Mouse (Mus musculus): ENCODE results near the gene Lrrc36. TPM values are rescaled to one million over a fixed set of nuclear protein-coding genes. Genes with fewer than 3 reads are reported as not detected.

Lrrc36 gene
- polyA plus RNA-seq, 1 experiment from 2014 or later, result 0.34 TPM

DNA sequence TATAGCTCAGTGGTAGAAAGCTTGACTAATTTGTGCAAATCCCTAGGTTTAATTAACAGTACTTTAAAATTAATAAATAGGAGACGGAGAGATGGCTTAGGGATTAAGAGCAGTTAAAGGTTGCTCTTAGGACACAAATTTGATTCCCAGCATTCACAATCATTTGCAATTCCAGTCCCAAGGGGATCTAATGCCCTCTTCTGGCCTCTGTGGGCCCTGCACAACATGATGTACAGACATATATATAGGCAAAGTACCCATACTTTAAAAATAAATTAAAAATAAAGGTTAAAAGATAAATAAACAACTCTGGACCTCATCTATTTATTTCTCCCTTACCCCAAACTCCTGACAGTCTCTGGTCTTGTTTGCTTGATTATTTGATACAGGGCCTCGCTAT is 5.6 kb downstream of the Lrrc36 start:
- H3K36me3 ChIP-seq (ENCODE audit: insufficient read depth, low read length), result no peaks in the 10 kb centered on the region
- no peak for ATAC-seq (replicated peaks; ENCODE audit: low FRiP score, low read depth)
- H3K4me2 ChIP-seq (ENCODE audit: low read length), result no peak overlapping the region
- WGBS, result 77% methylated on average over 2 of the region's 2 CpGs
- H3K27ac ChIP-seq, result no peak overlapping the region
- no peaks in the 10 kb centered on the region for H3K9me3 ChIP-seq (replicated peaks; ENCODE audit: low read length)
- no peak overlapping the region for H3K9ac ChIP-seq (ENCODE audit: low read depth, low read length)
- no peak overlapping the region for H3K4me3 ChIP-seq (replicated peaks; ENCODE audit: low read depth, low read length)
- 0 out of 2 replicates have a peak, but pooled peaks cover 2% of the 10 kb centered on the region for H3K27me3 ChIP-seq (ENCODE audit: insufficient read depth, low read length)
- no peak for DNase-seq (ENCODE audit: low spot score)
- no peaks in the 10 kb centered on the region for H3K4me1 ChIP-seq (replicated peaks; ENCODE audit: insufficient read depth, low read length)
- no peak for TF ChIP-seq CTCF (IDR thresholded peaks at IDR 0.05; ENCODE audit: low read depth)

DNA sequence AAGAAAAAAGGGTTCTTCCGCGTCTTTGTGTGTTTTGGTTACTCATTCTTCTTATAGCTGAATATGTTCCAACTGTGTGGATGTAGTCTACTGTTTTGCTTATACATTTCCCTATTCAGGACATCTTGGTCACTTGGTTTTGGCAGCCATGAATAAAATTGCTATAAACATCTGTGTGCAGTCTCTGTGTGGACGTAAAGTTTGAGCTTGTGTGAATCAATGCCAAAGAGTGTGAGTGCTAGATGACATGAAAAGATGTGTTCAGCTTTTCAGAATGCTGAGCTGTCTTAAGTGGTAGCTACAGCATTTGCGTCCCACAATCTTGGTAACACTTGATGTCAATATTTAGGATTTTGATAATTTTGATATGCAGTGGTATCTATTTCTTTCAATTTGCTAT is 6.4 kb downstream of the Lrrc36 start:
- Histone ChIP-seq H3K27ac (no peak overlapping the region), H3K27me3 (ENCODE audit: insufficient read depth, low read length) (no peaks in the 10 kb centered on the region), H3K4me2 (ENCODE audit: low read length) (no peak overlapping the region), H3K4me1 (replicated peaks; ENCODE audit: insufficient read depth, low read length) (no peaks in the 10 kb centered on the region), H3K9ac (ENCODE audit: low read depth, low read length) (no peak overlapping the region), H3K4me3 (replicated peaks; ENCODE audit: low read depth, low read length) (no peak overlapping the region), H3K36me3 (ENCODE audit: insufficient read depth, low read length) (no peaks in the 10 kb centered on the region), H3K9me3 (replicated peaks; ENCODE audit: low read length) (no peaks in the 10 kb centered on the region)
- ATAC-seq (replicated peaks; ENCODE audit: low FRiP score, low read depth), result no peak
- no peak for DNase-seq (ENCODE audit: low spot score)
- WGBS, result 86% methylated on average over 4 of the region's 4 CpGs
- no peak for TF ChIP-seq CTCF (IDR thresholded peaks at IDR 0.05; ENCODE audit: low read depth)

DNA sequence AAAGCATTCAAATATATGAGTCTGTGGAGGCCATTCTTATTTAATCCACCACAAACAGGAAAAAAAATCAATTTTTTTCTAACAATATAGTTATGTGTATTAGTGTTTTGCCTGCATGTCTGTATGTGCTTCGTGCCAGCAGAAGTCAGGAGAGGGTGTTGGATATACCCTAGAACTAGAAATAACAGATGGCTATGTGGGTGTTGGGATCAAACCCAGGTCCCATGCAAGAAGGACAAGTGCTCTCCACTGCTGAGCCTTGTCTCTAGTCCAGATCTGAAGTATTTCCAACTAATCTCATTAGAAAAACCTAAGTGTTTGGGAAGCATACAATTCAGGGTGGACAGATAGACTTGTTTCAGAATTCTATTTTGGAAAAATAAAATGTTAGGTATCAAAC is 8.6 kb downstream of the Lrrc36 start:
- Histone ChIP-seq H3K4me3 (replicated peaks; ENCODE audit: low read depth, low read length) (no peak overlapping the region), H3K9ac (ENCODE audit: low read depth, low read length) (no peak overlapping the region), H3K27ac (no peak overlapping the region), H3K36me3 (ENCODE audit: insufficient read depth, low read length) (no peaks in the 10 kb centered on the region), H3K4me2 (ENCODE audit: low read length) (no peak overlapping the region), H3K27me3 (ENCODE audit: insufficient read depth, low read length) (no peaks in the 10 kb centered on the region), H3K4me1 (replicated peaks; ENCODE audit: insufficient read depth, low read length) (no peaks in the 10 kb centered on the region), H3K9me3 (replicated peaks; ENCODE audit: low read length) (no peaks in the 10 kb centered on the region)
- no peak for TF ChIP-seq CTCF (IDR thresholded peaks at IDR 0.05; ENCODE audit: low read depth)
- no peak for ATAC-seq (replicated peaks; ENCODE audit: low FRiP score, low read depth)
- WGBS, result 74% methylated on average over 1 of the region's 1 CpGs
- DNase-seq (ENCODE audit: low spot score), result no peak

DNA sequence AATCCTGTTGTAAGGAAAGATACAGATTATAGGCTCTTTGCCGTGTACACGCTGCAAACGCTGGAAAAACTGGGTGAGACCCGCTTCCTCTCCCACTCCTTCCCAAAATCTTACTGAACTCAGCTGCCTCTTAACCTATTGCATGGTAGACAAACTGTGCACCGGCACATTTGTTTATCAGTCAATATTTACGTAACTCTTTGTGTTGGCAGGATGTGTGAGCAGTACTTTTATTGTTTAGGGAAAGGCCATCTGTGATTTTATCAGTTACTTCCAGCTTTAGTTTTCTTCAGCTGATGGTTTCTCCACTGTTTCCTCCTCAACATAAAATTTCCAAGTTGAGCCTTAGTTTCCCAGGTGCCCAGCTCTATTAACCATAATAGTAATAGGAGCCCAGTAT is 13.5 kb downstream of the Lrrc36 start:
- H3K9me3 ChIP-seq (replicated peaks; ENCODE audit: low read length), result no peaks in the 10 kb centered on the region
- H3K4me3 ChIP-seq (replicated peaks; ENCODE audit: low read depth, low read length), result no peak overlapping the region
- no peaks in the 10 kb centered on the region for H3K27me3 ChIP-seq (ENCODE audit: insufficient read depth, low read length)
- no peak overlapping the region for H3K4me2 ChIP-seq (ENCODE audit: low read length)
- ATAC-seq (replicated peaks; ENCODE audit: low FRiP score, low read depth) (no peak), DNase-seq (ENCODE audit: low spot score) (no peak)
- H3K4me1 ChIP-seq (replicated peaks; ENCODE audit: insufficient read depth, low read length), result no peaks in the 10 kb centered on the region
- WGBS, result 69% methylated on average over 6 of the region's 6 CpGs
- no peak overlapping the region for H3K9ac ChIP-seq (ENCODE audit: low read depth, low read length)
- TF ChIP-seq CTCF (IDR thresholded peaks at IDR 0.05; ENCODE audit: low read depth), result no peak
- no peak overlapping the region for H3K27ac ChIP-seq
- no peaks in the 10 kb centered on the region for H3K36me3 ChIP-seq (ENCODE audit: insufficient read depth, low read length)

DNA sequence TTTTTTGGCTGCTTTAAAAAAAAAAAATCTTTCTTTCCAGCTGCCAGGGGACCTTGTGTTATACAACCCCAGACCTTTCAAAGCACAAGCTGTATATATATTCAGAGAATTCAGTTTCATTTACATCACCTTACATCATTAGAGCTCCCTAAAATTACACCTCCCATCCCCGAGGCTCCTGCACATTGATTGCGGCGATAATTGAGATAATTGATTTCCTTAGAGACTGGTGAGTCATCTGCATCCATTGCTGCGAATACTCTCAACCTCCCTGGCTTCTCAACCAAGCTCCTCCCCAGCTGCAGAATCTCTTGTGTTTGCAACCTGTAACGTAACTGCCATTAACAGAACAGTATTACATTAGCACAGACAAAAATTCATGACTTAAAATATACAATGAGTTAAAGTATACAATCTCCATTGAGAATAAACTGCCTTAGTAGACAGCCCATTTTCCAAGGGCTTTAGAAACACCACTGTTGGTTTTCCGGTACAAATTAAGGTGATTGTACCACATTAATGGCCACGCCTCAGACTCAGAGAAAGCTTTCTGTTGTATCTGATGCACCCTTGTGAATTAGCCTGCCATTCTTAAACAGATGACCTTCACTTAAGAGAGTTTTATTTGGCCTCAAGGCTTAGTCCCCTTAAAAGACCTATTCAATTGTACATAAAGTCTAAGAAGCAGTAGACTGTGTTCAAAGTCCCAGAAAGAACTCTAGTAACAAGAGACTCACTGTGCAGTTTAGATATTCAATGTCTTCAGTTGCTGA is 18.6 kb downstream of the Lrrc36 start:
- H3K4me1 ChIP-seq (replicated peaks; ENCODE audit: insufficient read depth, low read length), result no peaks in the 10 kb centered on the region
- 65% methylated on average over 7 of the region's 7 CpGs for WGBS
- H3K9ac ChIP-seq (ENCODE audit: low read depth, low read length), result no peak overlapping the region
- H3K27me3 ChIP-seq (ENCODE audit: insufficient read depth, low read length), result no peaks in the 10 kb centered on the region
- no peak for ATAC-seq (replicated peaks; ENCODE audit: low FRiP score, low read depth)
- DNase-seq (ENCODE audit: low spot score), result no peak
- no peaks in the 10 kb centered on the region for H3K9me3 ChIP-seq (replicated peaks; ENCODE audit: low read length)
- H3K36me3 ChIP-seq (ENCODE audit: insufficient read depth, low read length), result no peaks in the 10 kb centered on the region
- H3K27ac ChIP-seq, result no peak overlapping the region
- H3K4me3 ChIP-seq (replicated peaks; ENCODE audit: low read depth, low read length), result no peak overlapping the region
- no peak for TF ChIP-seq CTCF (IDR thresholded peaks at IDR 0.05; ENCODE audit: low read depth)
- H3K4me2 ChIP-seq (ENCODE audit: low read length), result no peak overlapping the region

DNA sequence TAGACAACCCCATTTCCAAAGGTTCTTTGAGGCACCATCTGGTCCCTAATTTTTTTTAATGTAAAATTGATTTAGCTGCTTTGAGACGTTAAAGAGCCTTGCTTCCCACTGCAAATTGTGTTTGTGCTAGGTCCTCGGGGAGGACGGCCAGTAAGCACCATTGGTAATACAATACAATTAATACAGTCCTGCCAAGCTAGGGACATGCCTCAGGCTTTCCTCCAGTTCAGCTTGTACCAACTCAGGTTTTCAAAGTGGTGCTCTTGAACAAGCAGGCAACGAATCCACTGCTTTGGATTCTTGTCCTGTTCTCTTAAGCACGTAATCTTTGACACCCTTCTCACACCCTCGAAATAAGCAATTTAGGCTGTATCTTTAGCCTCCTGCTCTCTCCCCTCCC is 19.6 kb downstream of the Lrrc36 start:
- WGBS, result 40% methylated on average over 6 of the region's 6 CpGs
- no peaks in the 10 kb centered on the region for H3K4me1 ChIP-seq (replicated peaks; ENCODE audit: insufficient read depth, low read length)
- no peak overlapping the region for H3K4me3 ChIP-seq (replicated peaks; ENCODE audit: low read depth, low read length)
- no peak for TF ChIP-seq CTCF (IDR thresholded peaks at IDR 0.05; ENCODE audit: low read depth)
- ATAC-seq (replicated peaks; ENCODE audit: low FRiP score, low read depth) (no peak), DNase-seq (ENCODE audit: low spot score) (no peak)
- no peak overlapping the region for H3K4me2 ChIP-seq (ENCODE audit: low read length)
- H3K36me3 ChIP-seq (ENCODE audit: insufficient read depth, low read length), result no peaks in the 10 kb centered on the region
- no peaks in the 10 kb centered on the region for H3K27me3 ChIP-seq (ENCODE audit: insufficient read depth, low read length)
- no peak overlapping the region for H3K9ac ChIP-seq (ENCODE audit: low read depth, low read length)
- no peaks in the 10 kb centered on the region for H3K9me3 ChIP-seq (replicated peaks; ENCODE audit: low read length)
- H3K27ac ChIP-seq, result no peak overlapping the region

DNA sequence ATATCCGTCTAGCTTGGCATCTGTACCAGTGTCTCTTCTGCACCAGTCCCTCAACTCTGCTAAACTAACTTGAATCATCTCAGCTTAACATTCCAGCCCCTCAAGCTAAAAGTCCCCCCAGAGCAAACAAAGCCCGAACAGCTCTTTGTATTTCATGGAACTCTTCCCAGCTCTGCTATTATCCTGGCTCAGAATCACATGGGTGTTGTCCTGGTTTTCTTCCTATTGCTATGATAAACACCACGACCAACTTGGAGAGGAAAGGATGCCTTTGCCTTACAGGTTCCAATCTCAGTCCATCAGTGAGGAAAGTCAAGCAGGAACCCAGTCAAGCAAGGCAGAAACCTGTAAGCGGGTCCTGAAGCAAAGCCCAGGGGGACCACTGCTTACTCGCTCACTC is 20.1 kb downstream of the Lrrc36 start:
- Histone ChIP-seq H3K9me3 (replicated peaks; ENCODE audit: low read length) (no peaks in the 10 kb centered on the region), H3K4me2 (ENCODE audit: low read length) (no peak overlapping the region), H3K27ac (no peak overlapping the region), H3K9ac (ENCODE audit: low read depth, low read length) (no peak overlapping the region), H3K36me3 (ENCODE audit: insufficient read depth, low read length) (no peaks in the 10 kb centered on the region), H3K27me3 (ENCODE audit: insufficient read depth, low read length) (no peaks in the 10 kb centered on the region), H3K4me3 (replicated peaks; ENCODE audit: low read depth, low read length) (no peak overlapping the region), H3K4me1 (replicated peaks; ENCODE audit: insufficient read depth, low read length) (no peaks in the 10 kb centered on the region)
- 47% methylated on average over 5 of the region's 5 CpGs for WGBS
- DNase-seq (ENCODE audit: low spot score) (no peak), ATAC-seq (replicated peaks; ENCODE audit: low FRiP score, low read depth) (no peak)
- TF ChIP-seq CTCF (IDR thresholded peaks at IDR 0.05; ENCODE audit: low read depth), result no peak
